Mouse (Mus musculus) midbrain, embryonic 13.5 days (tissue): Measurements from ENCODE around the gene Pnpla3. TPM values are rescaled to one million over a fixed set of nuclear protein-coding genes. Genes with fewer than 3 reads are reported as not detected.
"Not testable (repeated sequence)": the region's sequence is repeated elsewhere in the genome, so short reads cannot be mapped to it uniquely, and the experiment has no call there.

Source experiments
- ATAC-seq: fragments of 200-750 bp; cut with Nextera tagmentation; 2 replicates; pipeline ENCODE4 v1.8.0; 2017; ENCODE audit warnings: mild to moderate bottlenecking, moderate TSS enrichment, moderate library complexity
- H3K27ac ChIP-seq: fragments of 300-500 bp; sonication (generic); 2 replicates; pipeline ENCODE4 v1.5.1; 2015; ENCODE audit warnings: inconsistent platforms, mild to moderate bottlenecking, moderate library complexity
- H3K27me3 ChIP-seq: fragments of 300-500 bp; sonication (generic); 2 replicates; pipeline ENCODE4 v1.6.1; 2015; ENCODE audit warnings: mild to moderate bottlenecking, inconsistent platforms
- H3K36me3 ChIP-seq: fragments of 300-500 bp; sonication (generic); 2 replicates; pipeline ENCODE4 v1.6.1; 2015; ENCODE audit warnings: mild to moderate bottlenecking, inconsistent platforms
- H3K4me1 ChIP-seq: fragments of 300-500 bp; sonication (generic); replicated peaks from 2 replicates; pipeline ENCODE4 v1.6.1; 2015; ENCODE audit warnings: inconsistent platforms
- H3K4me2 ChIP-seq: fragments of 300-500 bp; sonication (generic); replicated peaks from 2 replicates; pipeline ENCODE4 v1.6.1; 2015; ENCODE audit warnings: moderate library complexity, mild to moderate bottlenecking, inconsistent platforms
- H3K4me3 ChIP-seq: fragments of 300-500 bp; sonication (generic); replicated peaks from 2 replicates; pipeline ENCODE4 v1.5.1; 2015; ENCODE audit warnings: mild to moderate bottlenecking, inconsistent platforms
- H3K9ac ChIP-seq: fragments of 300-500 bp; sonication (generic); replicated peaks from 2 replicates; pipeline ENCODE4 v1.6.1; 2015; ENCODE audit warnings: mild to moderate bottlenecking, inconsistent platforms
- H3K9me3 ChIP-seq: fragments of 300-500 bp; sonication (generic); 2 replicates; pipeline ENCODE4 v1.6.1; 2016; ENCODE audit warnings: mild to moderate bottlenecking, inconsistent platforms
- WGBS: fragments of 180-500 bp; shearing (Covaris S2); methylation state at CpG from one replicate; pipeline ENCODE4 v1.1.7; 2015; 5-methylcytosine and 5-hydroxymethylcytosine counted together
- polyA plus RNA-seq: library from polyadenylated mRNA; unstranded; fragments of >200 nt; fragmentation: Nextera tagmentation; extraction: Ambion mirVana; gene quantifications from 2 replicates; pipeline ENCODE4 v1.2.1, GENCODE M21; 2015

Gene Pnpla3
- polyA plus RNA-seq, 1 experiment from 2014 or later: 4.5 TPM

DNA sequence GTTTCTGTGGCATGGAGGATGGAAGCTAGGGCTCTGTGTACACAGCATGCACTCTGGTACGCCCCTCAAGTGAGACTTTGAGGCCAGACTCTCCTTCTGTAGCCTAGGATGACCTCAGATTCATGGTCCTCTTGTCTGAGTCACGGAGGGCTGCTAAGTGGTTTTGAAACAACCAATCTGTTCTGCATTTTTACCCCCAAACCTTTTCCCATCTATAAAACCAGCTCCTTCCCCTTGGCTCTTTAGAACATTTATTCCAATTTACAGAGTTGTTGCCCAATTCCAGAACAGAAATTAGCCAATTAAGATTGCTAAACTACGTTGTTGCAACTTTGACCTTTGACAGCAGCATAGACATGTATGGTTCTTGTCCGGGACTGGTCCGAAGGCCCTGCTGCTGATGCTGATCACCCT is 28.0 kb upstream of the Pnpla3 start:
- Histone ChIP-seq H3K27ac (peak overlapping the region; percentile 7; the same call in 1 of the 2 replicates), H3K4me3 (no peak overlapping the region), H3K27me3 (0 out of 2 replicates have a peak, but pooled peaks cover 3% of the 10 kb centered on the region), H3K4me2 (no peak overlapping the region), H3K9ac (no peak overlapping the region), H3K4me1 (peaks cover 26% of the 10 kb centered on the region), H3K36me3 (no peaks in the 10 kb centered on the region), H3K9me3 (0 out of 2 replicates have a peak, but pooled peaks cover 2% of the 10 kb centered on the region)
- ATAC-seq: no peak
- 84% methylated on average over 5 of the region's 5 CpGs for WGBS

DNA sequence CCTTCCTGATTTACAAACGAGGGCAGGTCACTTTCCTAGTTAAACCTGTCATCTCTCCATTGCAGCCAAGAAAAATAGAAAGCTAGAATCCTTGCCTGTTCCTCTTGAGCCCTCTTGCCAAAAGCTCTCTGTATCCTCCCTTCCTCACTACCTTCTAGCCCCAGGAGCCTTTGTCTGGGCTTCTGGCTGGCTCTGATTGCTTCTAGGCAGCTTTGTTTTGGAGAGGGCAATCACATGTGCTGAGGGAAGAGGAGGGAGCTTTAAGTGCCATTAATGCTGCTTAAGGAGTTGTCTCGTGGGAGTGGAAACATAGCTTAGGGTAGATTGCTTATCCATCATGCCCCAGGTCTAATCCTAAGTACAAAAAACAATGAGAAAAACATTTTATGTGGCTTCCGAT is 27.5 kb upstream of the Pnpla3 start:
- Histone ChIP-seq H3K27me3 (0 out of 2 replicates have a peak, but pooled peaks cover 3% of the 10 kb centered on the region), H3K27ac (peak overlapping the region; percentile 7; the same call in 1 of the 2 replicates), H3K4me2 (no peak overlapping the region), H3K9ac (no peak overlapping the region), H3K4me3 (no peak overlapping the region), H3K4me1 (peaks cover 26% of the 10 kb centered on the region), H3K9me3 (0 out of 2 replicates have a peak, but pooled peaks cover 2% of the 10 kb centered on the region), H3K36me3 (no peaks in the 10 kb centered on the region)
- 51% methylated on average over 3 of the region's 3 CpGs for WGBS
- no peak for ATAC-seq

DNA sequence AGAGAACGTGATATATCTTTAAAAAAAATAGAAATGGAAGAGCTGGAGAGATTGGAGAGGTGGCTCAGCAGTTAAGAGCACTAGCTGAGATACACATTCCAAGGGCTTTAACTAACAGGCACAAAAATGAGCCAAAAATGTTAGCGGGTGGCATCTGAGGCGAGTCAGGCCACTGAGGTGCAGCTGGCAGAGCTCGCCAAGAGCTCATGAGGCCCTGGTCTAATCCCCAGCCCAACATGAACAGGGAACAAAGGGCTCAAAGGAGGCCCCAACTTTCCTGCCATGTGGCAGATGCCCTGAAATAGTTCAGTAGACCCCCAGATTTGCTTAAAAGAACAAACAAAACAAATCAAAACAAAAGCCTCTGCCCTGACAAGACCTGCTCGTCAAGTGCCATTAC is 26.7 kb upstream of the Pnpla3 start:
- Histone ChIP-seq H3K36me3 (no peaks in the 10 kb centered on the region), H3K4me2 (no peak overlapping the region), H3K9ac (no peak overlapping the region), H3K4me3 (no peak overlapping the region), H3K4me1 (peaks cover 26% of the 10 kb centered on the region), H3K27me3 (0 out of 2 replicates have a peak, but pooled peaks cover 3% of the 10 kb centered on the region), H3K9me3 (no peaks in the 10 kb centered on the region), H3K27ac (no peak overlapping the region)
- 29% methylated on average over 5 of the region's 5 CpGs for whole genome bisulfite sequencing
- no peak for ATAC-seq

DNA sequence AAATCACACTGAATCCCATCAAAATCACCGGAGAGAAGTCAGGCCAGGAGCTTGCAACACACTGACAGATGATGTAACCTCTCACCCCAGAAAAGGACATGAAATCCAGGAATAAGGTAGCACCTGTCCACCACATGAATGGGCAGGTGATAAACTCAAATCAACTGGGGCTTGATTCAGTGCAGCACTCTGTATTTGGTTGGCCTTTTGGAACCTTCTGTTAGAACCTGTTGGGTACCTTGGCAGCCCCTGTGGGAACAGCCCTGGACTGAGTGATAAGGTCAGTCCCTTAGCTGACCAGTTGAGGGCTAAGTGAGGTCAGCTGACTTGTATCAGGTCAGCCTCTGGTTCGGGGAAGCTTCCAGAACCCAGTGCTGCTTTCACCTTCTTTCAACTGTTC is 11.5 kb upstream of the Pnpla3 start:
- Histone ChIP-seq H3K4me1 (no peaks in the 10 kb centered on the region), H3K4me2 (no peak overlapping the region), H3K4me3 (no peak overlapping the region), H3K27ac (no peak overlapping the region), H3K36me3 (no peaks in the 10 kb centered on the region), H3K27me3 (no peaks in the 10 kb centered on the region), H3K9ac (no peak overlapping the region), H3K9me3 (no peaks in the 10 kb centered on the region)
- ATAC-seq: no peak
- 82% methylated on average over 2 of the region's 2 CpGs for WGBS

DNA sequence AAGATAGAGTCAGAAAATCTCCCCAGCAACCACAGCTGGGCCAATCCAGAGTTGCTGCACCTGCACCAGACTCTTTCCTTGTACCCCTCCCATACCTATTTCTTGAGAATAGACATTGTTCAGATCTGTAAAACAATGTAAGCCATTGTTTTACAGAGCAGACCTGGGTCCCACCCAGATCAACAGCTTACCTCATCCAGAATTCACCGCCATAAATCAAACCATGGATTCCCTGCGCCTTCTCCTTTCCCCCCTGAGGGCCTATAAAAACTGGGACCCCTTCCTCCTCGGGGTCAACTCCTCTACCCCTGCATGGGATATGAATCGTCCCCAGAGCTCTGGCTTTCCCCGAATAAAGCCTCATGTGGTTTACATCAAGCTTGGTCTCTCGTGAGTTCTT is 10.1 kb upstream of the Pnpla3 start:
- not testable (repeated sequence) for H3K4me2 ChIP-seq, H3K4me1 ChIP-seq, H3K27me3 ChIP-seq, H3K4me3 ChIP-seq, ATAC-seq, H3K9me3 ChIP-seq, H3K9ac ChIP-seq, H3K36me3 ChIP-seq, H3K27ac ChIP-seq
- 96% methylated on average over 6 of the region's 6 CpGs for WGBS

DNA sequence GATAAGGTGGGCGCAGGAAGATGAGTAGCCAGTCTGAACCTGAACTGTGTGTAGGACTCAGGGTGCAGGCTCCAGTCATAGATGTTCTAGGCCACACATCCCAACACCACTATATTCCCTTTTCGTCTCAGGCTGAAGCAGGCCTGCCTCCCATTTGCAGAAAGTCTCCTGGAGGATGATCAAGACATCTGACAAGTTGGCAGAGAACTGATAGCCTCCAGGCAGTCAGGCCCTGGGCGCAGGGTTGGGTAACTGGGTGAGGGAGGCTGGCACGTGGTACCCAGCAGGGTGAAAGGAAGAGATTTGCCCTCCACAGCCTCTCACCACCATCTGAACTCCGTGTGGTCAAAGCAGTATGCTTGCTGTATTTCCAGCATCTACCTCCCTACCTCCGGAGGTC is 5.8 kb upstream of the Pnpla3 start:
- Histone ChIP-seq H3K4me2 (no peak overlapping the region), H3K9ac (no peak overlapping the region), H3K36me3 (no peaks in the 10 kb centered on the region), H3K4me3 (no peak overlapping the region), H3K27me3 (no peaks in the 10 kb centered on the region), H3K4me1 (no peaks in the 10 kb centered on the region), H3K27ac (no peak overlapping the region), H3K9me3 (no peaks in the 10 kb centered on the region)
- whole genome bisulfite sequencing: 85% methylated on average over 6 of the region's 6 CpGs
- no peak for ATAC-seq

DNA sequence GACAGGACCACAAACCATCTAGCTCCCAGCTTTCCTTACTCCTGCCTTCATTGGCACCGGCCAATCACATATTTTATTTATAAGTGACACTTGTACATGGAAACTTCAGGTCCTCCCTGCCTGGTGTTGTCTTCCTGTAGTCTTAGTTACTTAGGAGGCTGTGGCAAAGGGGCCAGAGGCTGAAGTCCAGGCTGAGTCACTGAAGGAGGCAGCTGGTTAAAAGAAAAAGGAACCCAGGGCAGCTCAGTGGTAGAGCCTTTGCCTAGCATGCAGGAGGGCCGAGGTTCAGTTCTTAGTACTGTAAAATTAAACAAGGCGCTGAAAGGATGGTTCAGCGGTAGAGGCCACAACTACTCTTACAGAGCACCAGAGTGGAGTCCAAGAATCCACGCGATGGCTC is 819 bp upstream of the Pnpla3 start:
- WGBS: 75% methylated on average over 6 of the region's 6 CpGs
- no peak overlapping the region for H3K4me3 ChIP-seq

DNA sequence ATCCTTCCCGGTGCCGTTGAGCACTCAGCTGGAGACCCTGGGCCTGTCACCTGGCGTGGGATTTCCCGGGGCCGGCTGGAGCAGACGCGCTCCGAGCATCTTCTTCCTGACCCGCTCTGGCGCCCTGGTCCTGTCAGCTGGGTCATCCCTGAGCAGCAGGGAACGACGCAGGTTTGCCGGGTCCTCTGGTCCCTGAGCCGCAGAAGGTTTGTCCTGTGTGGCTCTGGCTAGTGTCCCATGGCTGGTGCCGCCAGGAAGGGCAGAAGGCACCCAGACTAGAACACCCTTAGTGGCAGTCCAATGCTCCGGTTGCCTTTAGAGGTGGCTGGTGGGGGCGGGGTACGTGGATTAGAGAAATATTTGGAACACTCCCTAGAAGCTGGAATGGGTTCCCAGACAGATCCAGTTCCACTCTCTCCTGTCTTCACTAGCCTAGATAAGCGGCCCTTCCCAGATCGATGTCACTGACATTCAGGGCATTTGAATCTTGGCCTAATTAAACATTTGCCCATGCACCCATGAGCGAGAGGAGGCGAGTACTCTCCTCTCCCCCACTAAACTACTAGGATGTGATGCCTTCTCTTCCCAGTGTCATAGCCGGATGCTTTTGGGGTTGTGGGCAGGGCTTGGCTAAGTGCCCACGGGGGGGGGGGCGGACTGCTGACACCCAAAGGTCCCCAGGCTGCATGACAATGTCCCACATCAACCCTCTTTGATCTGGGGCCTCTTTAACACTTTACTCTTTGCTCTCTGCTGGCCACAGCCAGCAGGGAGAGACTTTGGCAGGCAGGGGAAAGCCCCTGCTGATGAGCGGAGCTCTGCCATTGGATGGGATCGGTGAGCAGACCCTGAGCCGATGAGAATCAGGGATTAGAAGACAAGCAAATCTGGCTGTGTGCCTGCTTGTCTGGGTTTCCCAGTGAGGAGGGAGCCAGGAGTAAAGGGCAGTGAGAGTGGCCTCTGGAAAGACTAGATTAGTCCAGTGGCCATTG is 829 bp downstream of the Pnpla3 start:
- peak overlapping the region; percentile 73 for H3K9ac ChIP-seq
- H3K27me3 ChIP-seq: no peaks in the 10 kb centered on the region
- peak overlapping the region; percentile 55 for H3K4me3 ChIP-seq
- no peaks in the 10 kb centered on the region for H3K9me3 ChIP-seq
- peak; percentile 55 for ATAC-seq
- H3K36me3 ChIP-seq: no peaks in the 10 kb centered on the region
- H3K27ac ChIP-seq: peak overlapping the region; percentile 77
- H3K4me2 ChIP-seq: peak overlapping the region; percentile 89
- peaks cover 22% of the 10 kb centered on the region for H3K4me1 ChIP-seq
- WGBS: under 1% methylated on average over 28 of the region's 28 CpGs

More for the DNA sequence above, 819 bp upstream of the Pnpla3 start:
- H3K36me3 ChIP-seq: no peaks in the 10 kb centered on the region
- H3K4me1 ChIP-seq: peaks cover 22% of the 10 kb centered on the region
- ATAC-seq: no peak
- peak overlapping the region; percentile 77; the same call in 1 of the 2 replicates for H3K27ac ChIP-seq
- no peak overlapping the region for H3K9ac ChIP-seq
- H3K9me3 ChIP-seq: no peaks in the 10 kb centered on the region
- no peaks in the 10 kb centered on the region for H3K27me3 ChIP-seq
- H3K4me2 ChIP-seq: peak overlapping the region; percentile 89

DNA sequence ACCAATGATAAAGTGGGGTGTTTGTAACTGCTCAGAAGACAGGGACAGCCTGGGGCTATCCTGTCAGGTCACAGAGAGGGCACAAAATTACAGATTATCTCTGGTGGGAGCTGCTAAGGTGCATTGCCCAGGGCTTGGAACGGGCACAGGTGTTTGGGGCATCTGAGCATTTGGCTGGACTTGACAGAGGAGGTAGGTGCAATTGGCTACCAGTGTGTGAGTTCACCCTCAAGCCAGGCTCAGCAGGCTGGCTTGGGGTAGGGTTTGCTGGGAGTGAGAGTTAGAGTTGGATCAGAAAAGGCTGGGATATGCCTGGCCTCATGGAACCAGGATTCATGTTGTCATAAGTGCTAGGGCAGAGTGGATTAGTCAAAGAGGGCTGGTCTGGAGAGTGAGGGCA is 1.9 kb downstream of the Pnpla3 start:
- WGBS: 74% methylated on average over 1 of the region's 1 CpGs
- H3K4me2 ChIP-seq: peak overlapping the region; percentile 89; the same call in 1 of the 2 replicates
- no peaks in the 10 kb centered on the region for H3K36me3 ChIP-seq
- H3K4me1 ChIP-seq: peaks cover 22% of the 10 kb centered on the region
- ATAC-seq: no peak
- H3K27me3 ChIP-seq: no peaks in the 10 kb centered on the region
- no peak overlapping the region for H3K4me3 ChIP-seq
- no peak overlapping the region for H3K9ac ChIP-seq
- no peaks in the 10 kb centered on the region for H3K9me3 ChIP-seq
- 0 out of 2 replicates have a peak overlapping the region, but pooled peaks have one; percentile 77 for H3K27ac ChIP-seq

DNA sequence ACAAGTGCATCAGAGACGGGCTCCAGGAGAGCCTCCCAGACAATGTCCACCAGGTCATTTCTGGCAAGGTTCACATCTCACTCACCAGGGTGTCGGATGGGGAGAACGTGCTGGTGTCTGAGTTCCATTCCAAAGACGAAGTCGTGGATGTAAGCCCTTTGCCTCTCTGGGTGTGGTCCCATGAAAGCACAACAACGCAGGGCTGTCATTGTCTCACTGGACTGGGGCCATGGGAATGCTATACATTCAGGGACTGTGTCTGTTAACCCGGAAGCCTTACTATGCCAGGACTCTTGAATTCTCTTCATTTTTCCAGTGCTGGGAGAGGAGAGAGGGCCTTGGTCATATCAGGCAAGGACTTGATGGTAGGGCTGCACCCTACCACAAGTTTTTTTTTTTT is 3.5 kb downstream of the Pnpla3 start:
- WGBS: 81% methylated on average over 7 of the region's 7 CpGs
- no peak overlapping the region for H3K4me2 ChIP-seq

DNA sequence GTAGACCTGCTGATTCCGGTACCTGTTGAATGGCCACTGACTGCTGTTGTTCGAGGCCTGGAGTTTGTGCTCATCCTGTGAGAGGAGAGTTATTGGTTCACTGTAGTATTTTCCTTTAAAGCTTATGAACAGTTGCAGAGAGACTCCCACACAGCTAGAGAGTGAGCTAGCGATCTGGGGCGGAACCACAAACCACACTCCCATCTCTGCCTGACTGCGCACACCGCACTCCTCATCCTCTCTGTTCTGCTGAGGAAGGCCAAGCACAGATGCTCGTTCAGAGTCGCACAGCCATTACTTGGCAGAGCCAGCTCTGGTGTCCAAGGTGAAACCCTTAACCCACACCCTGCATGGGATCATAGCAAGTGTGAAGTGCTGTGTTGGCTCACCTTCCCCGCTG is 11.1 kb downstream of the Pnpla3 start:
- Histone ChIP-seq H3K9me3 (no peaks in the 10 kb centered on the region), H3K4me3 (no peak overlapping the region), H3K9ac (no peak overlapping the region), H3K4me2 (no peak overlapping the region), H3K27ac (no peak overlapping the region), H3K36me3 (no peaks in the 10 kb centered on the region), H3K27me3 (no peaks in the 10 kb centered on the region), H3K4me1 (no peaks in the 10 kb centered on the region)
- ATAC-seq: no peak
- 93% methylated on average over 9 of the region's 9 CpGs for WGBS

More for the DNA sequence above, 3.5 kb downstream of the Pnpla3 start:
- no peaks in the 10 kb centered on the region for H3K27me3 ChIP-seq
- no peaks in the 10 kb centered on the region for H3K36me3 ChIP-seq
- no peak overlapping the region for H3K27ac ChIP-seq
- ATAC-seq: no peak
- H3K9me3 ChIP-seq: no peaks in the 10 kb centered on the region
- peaks cover 22% of the 10 kb centered on the region for H3K4me1 ChIP-seq
- H3K9ac ChIP-seq: no peak overlapping the region
- H3K4me3 ChIP-seq: no peak overlapping the region

DNA sequence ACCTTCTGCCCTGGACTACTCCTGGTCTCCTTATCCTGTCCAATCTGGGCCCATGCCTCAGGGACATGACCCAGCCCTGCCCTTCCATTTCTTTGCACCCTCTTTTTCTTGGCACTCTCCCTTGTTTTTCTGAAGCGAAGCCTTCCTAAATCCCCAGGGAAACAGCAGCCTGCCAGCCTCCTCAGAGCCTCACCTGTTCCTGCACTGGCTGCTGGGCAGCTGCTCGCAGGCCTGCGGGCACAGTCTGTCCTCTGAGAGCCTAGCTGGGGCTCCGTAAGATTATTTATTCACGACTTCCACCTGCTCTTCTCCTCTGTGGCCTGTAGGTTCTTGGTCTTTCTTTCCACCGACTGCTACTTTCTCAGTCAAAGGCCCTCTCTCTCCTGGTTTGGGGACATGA is 14.4 kb downstream of the Pnpla3 start:
- no peak overlapping the region for H3K9ac ChIP-seq
- H3K4me2 ChIP-seq: no peak overlapping the region
- H3K36me3 ChIP-seq: no peaks in the 10 kb centered on the region
- ATAC-seq: no peak
- no peak overlapping the region for H3K27ac ChIP-seq
- no peaks in the 10 kb centered on the region for H3K27me3 ChIP-seq
- no peaks in the 10 kb centered on the region for H3K4me1 ChIP-seq
- no peak overlapping the region for H3K4me3 ChIP-seq
- WGBS: 64% methylated on average over 6 of the region's 6 CpGs
- no peaks in the 10 kb centered on the region for H3K9me3 ChIP-seq
